Mouse (Mus musculus) lung, embryonic 16.5 days (tissue): ENCODE data around the gene P2rx3. TPM values are rescaled to one million over a fixed set of nuclear protein-coding genes. Genes with fewer than 3 reads are reported as not detected.

Source experiments
- ATAC-seq: fragments of 200-750 bp; cut with Nextera tagmentation; 2 replicates; pipeline ENCODE4 v1.8.0; 2017; ENCODE audit warnings: low read depth, mild to moderate bottlenecking, moderate library complexity
- H3K27ac ChIP-seq: fragments of 300-500 bp; sonication (generic); 2 replicates; pipeline ENCODE4 v1.5.1; 2014; ENCODE audit warnings: mild to moderate bottlenecking, control low read depth, low read length
- H3K27me3 ChIP-seq: fragments of 300-500 bp; sonication (generic); 2 replicates; pipeline ENCODE4 v1.6.1; 2014; ENCODE audit warnings: low read depth, low read length, mixed read lengths; ENCODE audit not compliant: control insufficient read depth, insufficient read depth
- H3K36me3 ChIP-seq: fragments of 300-500 bp; sonication (generic); 2 replicates; pipeline ENCODE4 v1.6.1; 2014; ENCODE audit warnings: low read length; ENCODE audit not compliant: control insufficient read depth, insufficient read depth
- H3K4me1 ChIP-seq: fragments of 300-500 bp; sonication (generic); replicated peaks from 2 replicates; pipeline ENCODE4 v1.6.1; 2014; ENCODE audit warnings: low read length, mixed read lengths; ENCODE audit not compliant: control insufficient read depth, insufficient read depth
- H3K4me2 ChIP-seq: fragments of 300-500 bp; sonication (generic); 2 replicates; pipeline ENCODE4 v1.6.1; 2014; ENCODE audit warnings: low read depth, low read length, control low read depth
- H3K4me3 ChIP-seq: fragments of 300-500 bp; sonication (generic); 2 replicates; pipeline ENCODE4 v1.5.1; 2014; ENCODE audit warnings: mild to moderate bottlenecking, low read length, control low read depth
- H3K9ac ChIP-seq: fragments of 300-500 bp; sonication (generic); 2 replicates; pipeline ENCODE4 v1.6.1; 2014; ENCODE audit warnings: low read length, control low read depth
- H3K9me3 ChIP-seq: fragments of 300-500 bp; sonication (generic); 2 replicates; pipeline ENCODE4 v1.6.1; 2016; ENCODE audit warnings: low read length; ENCODE audit not compliant: control insufficient read depth
- WGBS: fragments of 180-500 bp; shearing (Covaris S2); extraction: QIAGEN DNeasy Blood & Tissue Kit; methylation state at CpG from one replicate; pipeline ENCODE4 v1.1.7; 2014; 5-methylcytosine and 5-hydroxymethylcytosine counted together
- polyA plus RNA-seq: library from polyadenylated mRNA; unstranded; fragments of >200 nt; fragmentation: Nextera tagmentation; extraction: Ambion mirVana; gene quantifications from 2 replicates; pipeline ENCODE4 v1.2.1, GENCODE M21; 2015

The P2rx3 gene
- polyA plus RNA-seq, 1 experiment from 2014 or later: 0.87 TPM

GRCm38 (mm10) chr2:85061107-85061541 lies 23.9 kb upstream of the P2rx3 start:
- WGBS: 26% methylated on average over 10 of the region's 10 CpGs

GRCm38 (mm10) chr2:85060591-85061060 lies 23.4 kb upstream of the P2rx3 start:
- H3K9ac ChIP-seq: peak overlapping the region; percentile 69
- H3K9me3 ChIP-seq: no peaks in the 10 kb centered on the region
- WGBS: 6% methylated on average over 11 of the region's 11 CpGs
- H3K27ac ChIP-seq: peak overlapping the region; percentile 72
- H3K4me3 ChIP-seq: peak overlapping the region; percentile 47
- peaks cover 13% of the 10 kb centered on the region; the same call in 1 of the 2 replicates for H3K4me1 ChIP-seq
- H3K27me3 ChIP-seq: no peaks in the 10 kb centered on the region
- peak overlapping the region; percentile 61 for H3K4me2 ChIP-seq
- peak; percentile 94 for ATAC-seq
- peaks cover 40% of the 10 kb centered on the region for H3K36me3 ChIP-seq

More at GRCm38 (mm10) chr2:85061107-85061541, 23.9 kb upstream of the P2rx3 start:
- Histone ChIP-seq H3K36me3 (peaks cover 40% of the 10 kb centered on the region), H3K27me3 (no peaks in the 10 kb centered on the region), H3K4me1 (peaks cover 13% of the 10 kb centered on the region; the same call in 1 of the 2 replicates), H3K4me2 (peak overlapping the region; percentile 61), H3K4me3 (peak overlapping the region; percentile 47), H3K27ac (peak overlapping the region; percentile 72), H3K9me3 (no peaks in the 10 kb centered on the region), H3K9ac (peak overlapping the region; percentile 69)
- ATAC-seq: peak; percentile 34

- 83% methylated on average over 6 of the region's 6 CpGs for WGBS
- no peak overlapping the region for H3K4me2 ChIP-seq
- H3K9ac ChIP-seq: no peak overlapping the region; the same call in 1 of the 2 replicates
- ATAC-seq: no peak
- peak overlapping the region; percentile 65 for H3K27ac ChIP-seq
- no peaks in the 10 kb centered on the region for H3K9me3 ChIP-seq
- H3K27me3 ChIP-seq: no peaks in the 10 kb centered on the region
- H3K4me1 ChIP-seq: peaks cover 13% of the 10 kb centered on the region; the same call in 1 of the 2 replicates
- H3K36me3 ChIP-seq: peaks cover 46% of the 10 kb centered on the region
- H3K4me3 ChIP-seq: no peak overlapping the region
Observed at GRCm38 (mm10) chr2:85059677-85060076, 22.4 kb upstream of the P2rx3 start.

GRCm38 (mm10) chr2:85056711-85057110 lies 19.4 kb upstream of the P2rx3 start:
- WGBS: 42% methylated on average over 5 of the region's 5 CpGs
- Histone ChIP-seq H3K4me3 (no peak overlapping the region), H3K4me1 (peaks cover 22% of the 10 kb centered on the region), H3K36me3 (peaks cover 51% of the 10 kb centered on the region), H3K9ac (no peak overlapping the region), H3K27me3 (no peaks in the 10 kb centered on the region), H3K27ac (no peak overlapping the region), H3K9me3 (no peaks in the 10 kb centered on the region), H3K4me2 (no peak overlapping the region)
- no peak for ATAC-seq

- ATAC-seq: no peak
- peaks cover 35% of the 10 kb centered on the region for H3K36me3 ChIP-seq
Observed at GRCm38 (mm10) chr2:85053192-85053816, 16.0 kb upstream of the P2rx3 start.

GRCm38 (mm10) chr2:85050746-85051145 lies 13.5 kb upstream of the P2rx3 start:
- WGBS: 13% methylated on average over 9 of the region's 9 CpGs
- H3K9me3 ChIP-seq: no peaks in the 10 kb centered on the region
- no peaks in the 10 kb centered on the region for H3K27me3 ChIP-seq
- H3K4me1 ChIP-seq: peaks cover 46% of the 10 kb centered on the region
- peak overlapping the region; percentile 64 for H3K9ac ChIP-seq
- H3K36me3 ChIP-seq: peaks cover 31% of the 10 kb centered on the region
- peak overlapping the region; percentile 53 for H3K4me3 ChIP-seq
- peak overlapping the region; percentile 97 for H3K27ac ChIP-seq
- ATAC-seq: peak; percentile 4
- peak overlapping the region; percentile 78 for H3K4me2 ChIP-seq

More at GRCm38 (mm10) chr2:85053192-85053816, 16.0 kb upstream of the P2rx3 start:
- peaks cover 37% of the 10 kb centered on the region for H3K4me1 ChIP-seq
- H3K27ac ChIP-seq: no peak overlapping the region
- peak overlapping the region; percentile 8; the same call in 1 of the 2 replicates for H3K9ac ChIP-seq
- no peaks in the 10 kb centered on the region for H3K9me3 ChIP-seq
- 80% methylated on average over 5 of the region's 5 CpGs for WGBS
- no peak overlapping the region for H3K4me2 ChIP-seq
- no peak overlapping the region for H3K4me3 ChIP-seq
- no peaks in the 10 kb centered on the region for H3K27me3 ChIP-seq

GRCm38 (mm10) chr2:85050001-85050634 lies 12.9 kb upstream of the P2rx3 start:
- ATAC-seq: peak; percentile 72
- WGBS: 2% methylated on average over 8 of the region's 10 CpGs
- H3K9ac ChIP-seq: peak overlapping the region; percentile 64
- no peaks in the 10 kb centered on the region for H3K27me3 ChIP-seq
- peaks cover 32% of the 10 kb centered on the region for H3K36me3 ChIP-seq
- H3K9me3 ChIP-seq: no peaks in the 10 kb centered on the region
- H3K4me2 ChIP-seq: peak overlapping the region; percentile 78
- H3K4me1 ChIP-seq: peaks cover 46% of the 10 kb centered on the region
- H3K27ac ChIP-seq: peak overlapping the region; percentile 97
- peak overlapping the region; percentile 53 for H3K4me3 ChIP-seq

- H3K4me3 ChIP-seq: peak overlapping the region; percentile 72
- peaks cover 26% of the 10 kb centered on the region for H3K36me3 ChIP-seq
- peak overlapping the region; percentile 78 for H3K4me2 ChIP-seq
- peak overlapping the region; percentile 97 for H3K27ac ChIP-seq
- H3K27me3 ChIP-seq: no peaks in the 10 kb centered on the region
- H3K9me3 ChIP-seq: no peaks in the 10 kb centered on the region
- no peak for ATAC-seq
- WGBS: 46% methylated on average over 4 of the region's 4 CpGs
- peaks cover 46% of the 10 kb centered on the region for H3K4me1 ChIP-seq
- H3K9ac ChIP-seq: peak overlapping the region; percentile 80; the same call in 1 of the 2 replicates
Observed at GRCm38 (mm10) chr2:85049277-85049676, 12.0 kb upstream of the P2rx3 start.

DNA sequence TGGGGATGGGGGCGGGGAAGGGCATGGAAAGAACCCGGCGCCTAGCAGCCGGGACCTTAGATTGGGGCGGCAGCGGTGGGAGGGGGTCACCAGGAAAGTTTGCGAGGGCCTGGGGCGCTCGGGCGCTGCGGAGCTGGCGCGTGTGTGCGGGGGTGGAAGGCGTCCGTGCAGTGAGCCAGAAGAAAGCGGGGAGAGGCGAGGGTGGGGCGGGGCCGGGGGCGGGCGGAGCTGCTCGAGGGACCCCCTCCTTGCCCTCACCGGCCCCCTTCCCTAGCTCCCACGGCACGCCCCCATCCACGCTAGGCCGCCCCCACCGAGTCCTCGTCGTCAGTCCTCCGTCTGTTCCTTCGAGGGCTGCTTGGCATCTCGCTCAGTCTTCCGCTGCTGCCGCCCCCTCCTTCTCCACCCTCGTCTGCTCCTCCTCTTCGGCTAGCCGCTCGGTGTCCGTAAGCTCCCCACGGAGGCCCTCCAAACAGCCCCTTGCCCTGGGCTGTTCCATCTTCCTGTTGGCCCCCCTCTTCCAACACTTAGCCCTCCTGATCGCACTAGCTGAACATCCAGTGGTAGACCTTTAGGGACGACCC lies 11.0 kb upstream of the P2rx3 start:
- no peaks in the 10 kb centered on the region for H3K27me3 ChIP-seq

More for the DNA sequence above, 11.0 kb upstream of the P2rx3 start:
- peaks cover 46% of the 10 kb centered on the region for H3K4me1 ChIP-seq
- peak overlapping the region; percentile 80 for H3K9ac ChIP-seq
- H3K4me2 ChIP-seq: peak overlapping the region; percentile 78
- peak overlapping the region; percentile 97 for H3K27ac ChIP-seq
- WGBS: under 1% methylated on average over 31 of the region's 44 CpGs
- no peaks in the 10 kb centered on the region for H3K9me3 ChIP-seq
- peak overlapping the region; percentile 72 for H3K4me3 ChIP-seq
- peaks cover 30% of the 10 kb centered on the region for H3K36me3 ChIP-seq
- peak; percentile 71 for ATAC-seq
